Mouse (Mus musculus) ES-Bruce4 (cell line): ENCODE measurements at regions not wholly inside any gene's neighbourhood (a gene's known extent, or its start where the extent isn't known, plus 50 kb on each side); places are given as distances from the start of the nearest gene placed in this dataset.

Experiments
- H3K27ac ChIP-seq: 2 replicates; pipeline ENCODE4 v1.5.1; 2012; ENCODE audit warnings: low read length, inconsistent platforms; ENCODE audit not compliant: insufficient read depth
- H3K27me3 ChIP-seq: 2 replicates; pipeline ENCODE4 v1.6.1; 2012; ENCODE audit warnings: mild to moderate bottlenecking, low read length, inconsistent platforms; ENCODE audit not compliant: control insufficient read depth, poor library complexity, insufficient read depth, severe bottlenecking
- H3K36me3 ChIP-seq: 2 replicates; pipeline ENCODE4 v1.6.1; 2012; ENCODE audit warnings: inconsistent platforms, mild to moderate bottlenecking, low read length, moderate library complexity; ENCODE audit not compliant: control insufficient read depth, poor library complexity, insufficient read depth, severe bottlenecking
- H3K4me1 ChIP-seq: one replicate; pipeline ENCODE4 v1.8.1; 2011; ENCODE audit warnings: low read length; ENCODE audit not compliant: control insufficient read depth, insufficient read depth
- H3K4me3 ChIP-seq: 2 replicates; pipeline ENCODE4 v1.5.1; 2011; ENCODE audit warnings: low read depth, mild to moderate bottlenecking, low read length
- H3K9ac ChIP-seq: 2 replicates; pipeline ENCODE4 v1.6.1; 2012; ENCODE audit warnings: low read depth, mild to moderate bottlenecking, inconsistent platforms; ENCODE audit not compliant: poor library complexity, severe bottlenecking
- H3K9me3 ChIP-seq: replicated peaks from 2 replicates; pipeline ENCODE4 v1.6.1; 2012; ENCODE audit warnings: mild to moderate bottlenecking, low read length, inconsistent platforms; ENCODE audit not compliant: control insufficient read depth, poor library complexity, insufficient read depth, severe bottlenecking
- CTCF ChIP-seq: IDR thresholded peaks from one replicate; pipeline ENCODE4 v1.8.1; 2011; ENCODE audit warnings: low read depth, low read length
- EP300 ChIP-seq: IDR thresholded peaks from 2 replicates; pipeline ENCODE4 v1.6.1; 2011; ENCODE audit warnings: low read depth, low read length; ENCODE audit not compliant: insufficient read depth
- POLR2A ChIP-seq: IDR thresholded peaks from one replicate; pipeline ENCODE4 v1.8.1; 2011; ENCODE audit warnings: low read length; ENCODE audit not compliant: insufficient read depth

- Histone ChIP-seq H3K9ac (no peak overlapping the region), H3K27me3 (no peaks in the 10 kb centered on the region), H3K27ac (no peak overlapping the region), H3K4me1 (no peaks in the 10 kb centered on the region), H3K36me3 (no peaks in the 10 kb centered on the region), H3K4me3 (no peak overlapping the region), H3K9me3 (no peaks in the 10 kb centered on the region)
- TF ChIP-seq POLR2A (no peak), EP300 (no peak), CTCF (no peak)
Observed at GRCm38 (mm10) chr7:129794276-129794675, 202.6 kb downstream of the Wdr11 start.

- Histone ChIP-seq H3K4me3 (no peak overlapping the region), H3K9ac (no peak overlapping the region), H3K27me3 (no peaks in the 10 kb centered on the region), H3K27ac (no peak overlapping the region), H3K4me1 (no peaks in the 10 kb centered on the region), H3K9me3 (no peaks in the 10 kb centered on the region), H3K36me3 (no peaks in the 10 kb centered on the region)
- TF ChIP-seq POLR2A: no peak
- TF ChIP-seq EP300: no peak
- TF ChIP-seq CTCF: no peak
Observed at GRCm38 (mm10) chr7:129798525-129798924, 206.9 kb downstream of the Wdr11 start.

GRCm38 (mm10) chr7:129800461-129800867 lies 208.8 kb downstream of the Wdr11 start:
- Histone ChIP-seq H3K27me3 (no peaks in the 10 kb centered on the region), H3K27ac (no peak overlapping the region), H3K36me3 (no peaks in the 10 kb centered on the region), H3K4me3 (no peak overlapping the region), H3K9ac (no peak overlapping the region), H3K4me1 (no peaks in the 10 kb centered on the region), H3K9me3 (no peaks in the 10 kb centered on the region)
- no peak for TF ChIP-seq POLR2A

- Histone ChIP-seq H3K4me1 (no peaks in the 10 kb centered on the region), H3K9ac (no peak overlapping the region), H3K27ac (no peak overlapping the region), H3K4me3 (no peak overlapping the region), H3K36me3 (no peaks in the 10 kb centered on the region), H3K27me3 (no peaks in the 10 kb centered on the region), H3K9me3 (no peaks in the 10 kb centered on the region)
- TF ChIP-seq EP300: no peak
- no peak for TF ChIP-seq CTCF
- no peak for TF ChIP-seq POLR2A
Observed at GRCm38 (mm10) chr7:129801431-129801847, 209.8 kb downstream of the Wdr11 start.

GRCm38 (mm10) chr7:129802168-129802567 lies 210.5 kb downstream of the Wdr11 start:
- Histone ChIP-seq H3K4me1 (no peaks in the 10 kb centered on the region), H3K9me3 (no peaks in the 10 kb centered on the region), H3K27me3 (no peaks in the 10 kb centered on the region), H3K27ac (no peak overlapping the region), H3K4me3 (no peak overlapping the region), H3K9ac (no peak overlapping the region), H3K36me3 (no peaks in the 10 kb centered on the region)
- TF ChIP-seq EP300: no peak

GRCm38 (mm10) chr7:129805340-129805739 lies 213.7 kb downstream of the Wdr11 start:
- no peaks in the 10 kb centered on the region for H3K4me1 ChIP-seq
- H3K27me3 ChIP-seq: no peaks in the 10 kb centered on the region
- no peak overlapping the region for H3K4me3 ChIP-seq
- no peaks in the 10 kb centered on the region for H3K9me3 ChIP-seq
- no peak overlapping the region for H3K27ac ChIP-seq
- no peaks in the 10 kb centered on the region for H3K36me3 ChIP-seq
- H3K9ac ChIP-seq: no peak overlapping the region
- no peak for TF ChIP-seq CTCF
- TF ChIP-seq POLR2A: no peak
- no peak for TF ChIP-seq EP300
